Mouse (Mus musculus): ENCODE data around the gene Tmem25. TPM values are rescaled to one million over a fixed set of nuclear protein-coding genes. Genes with fewer than 3 reads are reported as not detected.

Gene Tmem25
- 3.9 and 6.1 TPM in 2 replicates for polyA plus RNA-seq (2015; fragmentation: Nextera tagmentation; extraction: Ambion mirVana)

- Histone ChIP-seq H3K4me2 (ENCODE audit: low read depth, low read length) (peak within 1 kb of the TSS; percentile 91), H3K27ac (ENCODE audit: low read length) (peak within 1 kb of the TSS; percentile 72), H3K27me3 (ENCODE audit: control insufficient read depth, insufficient read depth, low read depth, low read length) (peaks cover 35% of the 10 kb centered on the region), H3K36me3 (ENCODE audit: control insufficient read depth, insufficient read depth) (no peaks in the 10 kb centered on the region), H3K4me1 (ENCODE audit: control insufficient read depth, low read depth, low read length) (peaks cover 14% of the 10 kb centered on the region), H3K9me3 (replicated peaks; ENCODE audit: control insufficient read depth, low read length) (no peaks in the 10 kb centered on the region), H3K4me3 (ENCODE audit: low read depth, low read length) (peak within 1 kb of the TSS; percentile 64), H3K9ac (ENCODE audit: low read depth, low read length) (peak within 1 kb of the TSS; percentile 61)
- WGBS (ENCODE audit: insufficient replicate concordance) = under 1% methylated on average over 75 of the region's 75 CpGs
- peak; percentile 89 for ATAC-seq (ENCODE audit: low read depth)
These were observed at the start of gene Tmem25 for GRCm38 (mm10) chr9:44799102-44799957. Gene Tmem25, minus strand, starts transcription at chr9:44799307.

GRCm38 (mm10) chr9:44847446-44847845 lies 48.3 kb upstream of the Tmem25 start:
- ATAC-seq (ENCODE audit: low read depth) = no peak
- Histone ChIP-seq H3K27ac (ENCODE audit: low read length) (no peak overlapping the region), H3K27me3 (ENCODE audit: control insufficient read depth, insufficient read depth, low read depth, low read length) (no peaks in the 10 kb centered on the region), H3K4me1 (ENCODE audit: control insufficient read depth, low read depth, low read length) (no peaks in the 10 kb centered on the region), H3K4me3 (ENCODE audit: low read depth, low read length) (no peak overlapping the region), H3K9ac (ENCODE audit: low read depth, low read length) (no peak overlapping the region), H3K9me3 (replicated peaks; ENCODE audit: control insufficient read depth, low read length) (no peaks in the 10 kb centered on the region), H3K4me2 (ENCODE audit: low read depth, low read length) (no peak overlapping the region), H3K36me3 (ENCODE audit: control insufficient read depth, insufficient read depth) (peaks cover 45% of the 10 kb centered on the region)
- 83% methylated on average over 6 of the region's 6 CpGs for WGBS (ENCODE audit: insufficient replicate concordance)

- peaks cover 43% of the 10 kb centered on the region for H3K36me3 ChIP-seq (ENCODE audit: control insufficient read depth, insufficient read depth)
- 82% methylated on average over 10 of the region's 10 CpGs for WGBS (ENCODE audit: insufficient replicate concordance)
- no peak overlapping the region for H3K9ac ChIP-seq (ENCODE audit: low read depth, low read length)
- H3K4me1 ChIP-seq (ENCODE audit: control insufficient read depth, low read depth, low read length) = no peaks in the 10 kb centered on the region
- H3K27me3 ChIP-seq (ENCODE audit: control insufficient read depth, insufficient read depth, low read depth, low read length) = no peaks in the 10 kb centered on the region
- no peaks in the 10 kb centered on the region for H3K9me3 ChIP-seq (replicated peaks; ENCODE audit: control insufficient read depth, low read length)
- H3K4me3 ChIP-seq (ENCODE audit: low read depth, low read length) = no peak overlapping the region
- no peak overlapping the region for H3K4me2 ChIP-seq (ENCODE audit: low read depth, low read length)
- no peak overlapping the region for H3K27ac ChIP-seq (ENCODE audit: low read length)
- no peak for ATAC-seq (ENCODE audit: low read depth)
These were observed 42.1 kb upstream of the Tmem25 start for GRCm38 (mm10) chr9:44841241-44841640.

- 36% methylated on average over 7 of the region's 7 CpGs for WGBS (ENCODE audit: insufficient replicate concordance)
- peaks cover 31% of the 10 kb centered on the region for H3K36me3 ChIP-seq (ENCODE audit: control insufficient read depth, insufficient read depth)
- ATAC-seq (ENCODE audit: low read depth) = no peak
These were observed 37.3 kb upstream of the Tmem25 start for GRCm38 (mm10) chr9:44836439-44836838.

GRCm38 (mm10) chr9:44832356-44832755 lies 33.2 kb upstream of the Tmem25 start:
- no peak overlapping the region for H3K4me2 ChIP-seq (ENCODE audit: low read depth, low read length)
- ATAC-seq (ENCODE audit: low read depth) = no peak
- H3K4me3 ChIP-seq (ENCODE audit: low read depth, low read length) = no peak overlapping the region
- peaks cover 44% of the 10 kb centered on the region for H3K36me3 ChIP-seq (ENCODE audit: control insufficient read depth, insufficient read depth)
- WGBS (ENCODE audit: insufficient replicate concordance) = 83% methylated on average over 4 of the region's 4 CpGs
- H3K9ac ChIP-seq (ENCODE audit: low read depth, low read length) = no peak overlapping the region
- no peaks in the 10 kb centered on the region for H3K9me3 ChIP-seq (replicated peaks; ENCODE audit: control insufficient read depth, low read length)
- no peaks in the 10 kb centered on the region for H3K4me1 ChIP-seq (ENCODE audit: control insufficient read depth, low read depth, low read length)
- no peaks in the 10 kb centered on the region for H3K27me3 ChIP-seq (ENCODE audit: control insufficient read depth, insufficient read depth, low read depth, low read length)
- no peak overlapping the region for H3K27ac ChIP-seq (ENCODE audit: low read length)

More at GRCm38 (mm10) chr9:44836439-44836838, 37.3 kb upstream of the Tmem25 start:
- Histone ChIP-seq H3K27me3 (ENCODE audit: control insufficient read depth, insufficient read depth, low read depth, low read length) (no peaks in the 10 kb centered on the region), H3K9ac (ENCODE audit: low read depth, low read length) (no peak overlapping the region), H3K4me1 (ENCODE audit: control insufficient read depth, low read depth, low read length) (no peaks in the 10 kb centered on the region), H3K4me2 (ENCODE audit: low read depth, low read length) (no peak overlapping the region), H3K9me3 (replicated peaks; ENCODE audit: control insufficient read depth, low read length) (no peaks in the 10 kb centered on the region), H3K4me3 (ENCODE audit: low read depth, low read length) (no peak overlapping the region), H3K27ac (ENCODE audit: low read length) (no peak overlapping the region)

GRCm38 (mm10) chr9:44830506-44830905 lies 31.4 kb upstream of the Tmem25 start:
- H3K27me3 ChIP-seq (ENCODE audit: control insufficient read depth, insufficient read depth, low read depth, low read length) = no peaks in the 10 kb centered on the region
- no peak overlapping the region for H3K9ac ChIP-seq (ENCODE audit: low read depth, low read length)
- H3K4me2 ChIP-seq (ENCODE audit: low read depth, low read length) = no peak overlapping the region
- 76% methylated on average over 2 of the region's 2 CpGs for WGBS (ENCODE audit: insufficient replicate concordance)
- no peak for ATAC-seq (ENCODE audit: low read depth)
- no peak overlapping the region for H3K4me3 ChIP-seq (ENCODE audit: low read depth, low read length)
- no peaks in the 10 kb centered on the region for H3K9me3 ChIP-seq (replicated peaks; ENCODE audit: control insufficient read depth, low read length)
- no peak overlapping the region for H3K27ac ChIP-seq (ENCODE audit: low read length)
- H3K36me3 ChIP-seq (ENCODE audit: control insufficient read depth, insufficient read depth) = peaks cover 48% of the 10 kb centered on the region
- H3K4me1 ChIP-seq (ENCODE audit: control insufficient read depth, low read depth, low read length) = no peaks in the 10 kb centered on the region

- Histone ChIP-seq H3K27ac (ENCODE audit: low read length) (no peak overlapping the region), H3K27me3 (ENCODE audit: control insufficient read depth, insufficient read depth, low read depth, low read length) (no peaks in the 10 kb centered on the region), H3K4me3 (ENCODE audit: low read depth, low read length) (no peak overlapping the region), H3K36me3 (ENCODE audit: control insufficient read depth, insufficient read depth) (peaks cover 51% of the 10 kb centered on the region), H3K4me2 (ENCODE audit: low read depth, low read length) (no peak overlapping the region), H3K9me3 (replicated peaks; ENCODE audit: control insufficient read depth, low read length) (no peaks in the 10 kb centered on the region), H3K9ac (ENCODE audit: low read depth, low read length) (no peak overlapping the region), H3K4me1 (ENCODE audit: control insufficient read depth, low read depth, low read length) (no peaks in the 10 kb centered on the region)
- 89% methylated on average over 11 of the region's 11 CpGs for WGBS (ENCODE audit: insufficient replicate concordance)
- ATAC-seq (ENCODE audit: low read depth) = no peak
These were observed 29.8 kb upstream of the Tmem25 start for GRCm38 (mm10) chr9:44828944-44829343.

- Histone ChIP-seq H3K36me3 (ENCODE audit: control insufficient read depth, insufficient read depth) (peaks cover 58% of the 10 kb centered on the region), H3K27me3 (ENCODE audit: control insufficient read depth, insufficient read depth, low read depth, low read length) (no peaks in the 10 kb centered on the region), H3K9me3 (replicated peaks; ENCODE audit: control insufficient read depth, low read length) (no peaks in the 10 kb centered on the region), H3K4me3 (ENCODE audit: low read depth, low read length) (no peak overlapping the region), H3K27ac (ENCODE audit: low read length) (no peak overlapping the region), H3K9ac (ENCODE audit: low read depth, low read length) (no peak overlapping the region), H3K4me2 (ENCODE audit: low read depth, low read length) (no peak overlapping the region), H3K4me1 (ENCODE audit: control insufficient read depth, low read depth, low read length) (no peaks in the 10 kb centered on the region)
- WGBS (ENCODE audit: insufficient replicate concordance) = 85% methylated on average over 7 of the region's 7 CpGs
- no peak for ATAC-seq (ENCODE audit: low read depth)
These were observed 27.6 kb upstream of the Tmem25 start for GRCm38 (mm10) chr9:44826660-44827059.
